8 mouse cellular contexts compared by ENCODE assay signal in genomic region chr11:120235385-120236113, GRCm38 (mm10). TPM values are rescaled to one million over a fixed set of nuclear protein-coding genes. Genes with fewer than 3 reads are reported as not detected.
DNase-seq lines count a peak whose midpoint lies in the region; ATAC-seq and TF ChIP-seq lines count a peak whose summit lies in the region.

No protein-coding gene starts in this region.

- TF ChIP-seq POLR2A in bone marrow macrophage, adult 2 months (IDR thresholded peaks at IDR 0.05; ENCODE audit: borderline replicate concordance, low read depth, low read length) = no peak
- TF ChIP-seq POLR2A in embryonic fibroblast, embryonic 13.5 days (IDR thresholded peaks at IDR 0.05; ENCODE audit: low read depth, low read length) = peak; percentile 41

- no peak for ATAC-seq in megakaryocyte, adult 5-6 weeks (ENCODE audit: poor library complexity, severe bottlenecking)
- ATAC-seq in hindbrain, postnatal 0 days = no peak
- ATAC-seq in liver, embryonic 14.5 days (ENCODE audit: insufficient read depth) = no peak

- TF ChIP-seq EP300 in liver, embryonic 14.5 days (IDR thresholded peaks at IDR 0.05; ENCODE audit: low read depth) = no peak

- H3K4me1 ChIP-seq in megakaryocyte, embryonic 14.5 days = peaks cover 71% of the 10 kb centered on the region
- peaks cover 4% of the 10 kb centered on the region for H3K4me1 ChIP-seq in bone marrow macrophage, adult 2 months (ENCODE audit: control insufficient read depth, insufficient read depth, low read length)
- H3K4me1 ChIP-seq in embryonic fibroblast, embryonic 13.5 days (ENCODE audit: control insufficient read depth, insufficient read depth, low read length) = peaks cover 5% of the 10 kb centered on the region
- peaks cover 26% of the 10 kb centered on the region for H3K4me1 ChIP-seq in hindbrain, postnatal 0 days (ENCODE audit: insufficient read depth, low read length)
- peaks cover 9 to 11% of the 10 kb centered on the region in 2 experiments for H3K4me1 ChIP-seq in liver, embryonic 14.5 days (replicated peaks; ENCODE audit: control insufficient read depth in 2 of 2, insufficient read depth in 2 of 2, low read length in 1 of 2)

- peak; percentile 74 for DNase-seq in hindbrain, postnatal 0 days (ENCODE audit: low spot score)
- no peak for DNase-seq in liver, embryonic 14.5 days (ENCODE audit: low read depth in 3 of 3, low spot score in 3 of 3)
- peak; percentile 80 for DNase-seq in retina, postnatal 1 day
- no peak for DNase-seq in ovary, adult 18-20 months (ENCODE audit: low spot score)

- no peak for TF ChIP-seq CTCF in bone marrow macrophage, adult 2 months (IDR thresholded peaks at IDR 0.05; ENCODE audit: low read depth, low read length)
- no peak for TF ChIP-seq CTCF in embryonic fibroblast, embryonic 13.5 days (IDR thresholded peaks at IDR 0.05; ENCODE audit: borderline replicate concordance, insufficient read depth, low read length)
- no peak for TF ChIP-seq CTCF in hindbrain, postnatal 0 days (IDR thresholded peaks at IDR 0.05; ENCODE audit: low read depth)
- TF ChIP-seq CTCF in liver, embryonic 14.5 days (IDR thresholded peaks at IDR 0.05; ENCODE audit: low read depth) = no peak

- H3K4me3 ChIP-seq in megakaryocyte, embryonic 14.5 days (replicated peaks) = peak overlapping the region; percentile 98
- peak overlapping the region; percentile 82 for H3K4me3 ChIP-seq in bone marrow macrophage, adult 2 months (ENCODE audit: insufficient read depth, low read length)
- peak overlapping the region; percentile 68 for H3K4me3 ChIP-seq in embryonic fibroblast, embryonic 13.5 days (ENCODE audit: insufficient read depth, low read length)
- H3K4me3 ChIP-seq in hindbrain, postnatal 0 days (ENCODE audit: low read length) = peak overlapping the region; percentile 82
- peak overlapping the region; percentile 43 to 63 for H3K4me3 ChIP-seq in liver, embryonic 14.5 days (ENCODE audit: insufficient read depth in 1 of 2, low read depth in 2 of 2, low read length in 2 of 2)

- H3K27ac ChIP-seq in bone marrow macrophage, adult 2 months (ENCODE audit: insufficient read depth, low read depth, low read length) = peak overlapping the region; percentile 88
- H3K27ac ChIP-seq in embryonic fibroblast, embryonic 13.5 days (ENCODE audit: insufficient read depth, low read length) = peak overlapping the region; percentile 42
- H3K27ac ChIP-seq in hindbrain, postnatal 0 days = peak overlapping the region; percentile 98
- no peak overlapping the region for H3K27ac ChIP-seq in liver, embryonic 14.5 days

- peaks cover 63% of the 10 kb centered on the region for H3K27me3 ChIP-seq in megakaryocyte, embryonic 14.5 days (replicated peaks)
- no peaks in the 10 kb centered on the region for H3K27me3 ChIP-seq in hindbrain, postnatal 0 days (ENCODE audit: insufficient read depth, low read length)
- peaks cover 88% of the 10 kb centered on the region for H3K27me3 ChIP-seq in liver, embryonic 14.5 days (ENCODE audit: control insufficient read depth, insufficient read depth, low read length)

- WGBS in hindbrain, postnatal 0 days = under 1% methylated on average over 38 of the region's 40 CpGs
- under 1% methylated on average over 40 of the region's 40 CpGs for WGBS in liver, embryonic 14.5 days (ENCODE audit: insufficient replicate concordance)

- no peaks in the 10 kb centered on the region for H3K9me3 ChIP-seq in megakaryocyte, embryonic 14.5 days
- no peaks in the 10 kb centered on the region for H3K9me3 ChIP-seq in hindbrain, postnatal 0 days (ENCODE audit: low read length)
- no peaks in the 10 kb centered on the region for H3K9me3 ChIP-seq in liver, embryonic 14.5 days (ENCODE audit: control insufficient read depth, low read length)

- no peaks in the 10 kb centered on the region for H3K36me3 ChIP-seq in megakaryocyte, embryonic 14.5 days (replicated peaks; ENCODE audit: low read length)
- H3K36me3 ChIP-seq in hindbrain, postnatal 0 days (ENCODE audit: insufficient read depth, low read length) = no peaks in the 10 kb centered on the region
- no peaks in the 10 kb centered on the region for H3K36me3 ChIP-seq in liver, embryonic 14.5 days (replicated peaks; ENCODE audit: control insufficient read depth, insufficient read depth, low read depth)

- H3K4me2 ChIP-seq in hindbrain, postnatal 0 days (ENCODE audit: low read depth, low read length) = peak overlapping the region; percentile 92
- peak overlapping the region; percentile 71 for H3K4me2 ChIP-seq in liver, embryonic 14.5 days (ENCODE audit: low read depth)

- peak overlapping the region; percentile 100 for H3K9ac ChIP-seq in hindbrain, postnatal 0 days (replicated peaks; ENCODE audit: low read length)
- H3K9ac ChIP-seq in liver, embryonic 14.5 days (replicated peaks) = peak overlapping the region; percentile 40

RNA-seq across cellular contexts. Expression of gene Bahcc1, which starts 2.8 kb away (rescaled TPM):
- 10.2 and 26.1 TPM in 2 replicates for polyA plus RNA-seq in megakaryocyte, embryonic 14.5 days (2012; ENCODE audit: insufficient read depth, low replicate concordance)
- total RNA-seq in megakaryocyte, adult 5-6 weeks (2015) = 3.1 and 4.4 TPM in 2 replicates
- 1.3 and 1.7 TPM in 2 replicates for total RNA-seq in megakaryocyte, adult 5-6 weeks (2017)
- 5.2 and 5.7 TPM in 2 replicates for polyA plus RNA-seq in bone marrow macrophage, adult 2 months (2012; ENCODE audit: insufficient read depth, insufficient read length, missing spikeins)
- 17.9 and 18.6 TPM in 2 replicates for polyA plus RNA-seq in embryonic fibroblast, embryonic 13.5 days (2011; ENCODE audit: insufficient read length, low read depth, missing spikeins)
- total RNA-seq in hindbrain, postnatal 0 days (2014; rRNA removed) = 31.1 and 43.1 TPM in 2 replicates
- 8.8 and 9.1 TPM in 2 replicates for polyA plus RNA-seq in hindbrain, postnatal 0 days (2015; fragmentation: Nextera tagmentation; extraction: Ambion mirVana)
- 1.5 and 1.6 TPM in 2 replicates for polyA plus RNA-seq in liver, embryonic 14.5 days (2012; rRNA removed)
- 0.75 and 1.2 TPM in 2 replicates for polyA plus RNA-seq in liver, embryonic 14.5 days (2014; fragmentation: Nextera tagmentation; extraction: Ambion mirVana)

Comparison
In these comparisons a context has a peak if more than half of its experiments do, and no peak if none do; other contexts are left out.
1. DNase-seq: peak in hindbrain, postnatal 0 days (single experiment) and retina, postnatal 1 day (single experiment); none in liver, embryonic 14.5 days (0 of 3) and ovary, adult 18-20 months (single experiment).
2. Peak in every context shown above with its lines, with median percentiles within 50 percentile points of each other: H3K4me3 ChIP-seq.